Mouse (Mus musculus) brain, embryonic 14.5 days (tissue): ENCODE measurements at regions not wholly inside any gene's neighbourhood (a gene's known extent, or its start where the extent isn't known, plus 50 kb on each side); places are given as distances from the start of the nearest gene placed in this dataset.

Experiments used
- CTCF ChIP-seq: fragments of 200-500 bp; IDR thresholded peaks from 2 replicates; pipeline ENCODE4 v1.5.1; 2012; ENCODE audit warnings: inconsistent platforms, mild to moderate bottlenecking, moderate library complexity, borderline replicate concordance; ENCODE audit not compliant: insufficient read depth, insufficient read length; ENCODE audit errors: extremely low read depth
- POLR2A ChIP-seq: fragments of 200-500 bp; IDR thresholded peaks from 2 replicates; pipeline ENCODE4 v1.6.1; 2012; ENCODE audit warnings: mild to moderate bottlenecking, inconsistent platforms, borderline replicate concordance; ENCODE audit not compliant: poor library complexity, insufficient read depth, insufficient read length, severe bottlenecking; ENCODE audit errors: extremely low read depth

DNA sequence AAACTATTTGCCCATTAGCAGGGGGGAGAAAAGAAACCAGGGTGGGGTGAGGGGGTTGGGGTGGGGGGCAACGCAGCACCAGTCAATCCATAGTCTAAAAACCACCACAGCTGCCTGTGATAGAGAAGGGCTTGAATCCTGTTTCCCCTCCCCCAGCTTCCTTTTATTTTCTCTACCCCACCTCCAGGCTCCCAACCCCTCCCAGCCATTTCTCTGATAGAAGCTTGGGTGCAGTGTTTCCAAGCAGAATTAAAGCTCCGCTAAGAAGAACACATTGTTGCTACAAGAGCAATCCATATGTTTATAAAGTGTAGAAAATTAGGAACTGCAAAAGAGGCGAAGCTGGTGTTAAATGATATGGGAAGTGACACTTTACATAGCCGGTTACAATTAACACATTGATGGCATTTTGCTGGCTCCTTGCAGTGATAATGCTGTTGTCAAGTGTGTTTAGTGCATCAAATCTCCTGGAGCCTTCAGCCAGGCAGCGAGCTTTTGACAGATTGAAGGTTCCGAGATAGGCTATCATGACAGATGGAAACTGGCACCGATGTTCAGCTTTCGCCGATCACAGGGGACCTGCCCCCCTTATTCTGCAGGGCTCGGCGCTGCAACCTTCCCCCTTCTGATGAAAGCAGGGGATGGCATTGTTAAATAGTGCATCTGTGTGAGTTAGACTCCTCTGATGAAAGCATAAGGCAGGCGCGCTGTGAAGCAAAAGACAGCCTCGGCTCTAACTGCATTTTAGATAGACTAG is 217.8 kb upstream of the Atp5g3 start:
- no peak for TF ChIP-seq CTCF
- TF ChIP-seq POLR2A: no peak
